Mouse (Mus musculus): ENCODE data around the gene Hip1r.

GRCm38 (mm10) chr5:124010910-124011655 lies 37.7 kb downstream of the Hip1r start:
- TF ChIP-seq CTCF (IDR thresholded peaks at IDR 0.05; ENCODE audit: low read depth) = no peak
- TF ChIP-seq EP300 (IDR thresholded peaks at IDR 0.05; ENCODE audit: low read depth) = peak; percentile 53
